Comparison of ENCODE assay signal across 8 mouse cellular contexts in genomic region chr12:99560701-99561332, GRCm38 (mm10). TPM values are rescaled to one million over a fixed set of nuclear protein-coding genes. Genes with fewer than 3 reads are reported as not detected.
DNase-seq lines count a peak whose midpoint lies in the region; ATAC-seq and TF ChIP-seq lines count a peak whose summit lies in the region.

No protein-coding gene starts in this region.

- no peak overlapping the region for H3K9ac ChIP-seq in lung, embryonic 15.5 days
- H3K9ac ChIP-seq in forebrain, embryonic 11.5 days (ENCODE audit: low read length): no peak overlapping the region
- no peak overlapping the region for H3K9ac ChIP-seq in hindbrain, postnatal 0 days (replicated peaks; ENCODE audit: low read length)
- H3K9ac ChIP-seq in liver, embryonic 14.5 days (replicated peaks): no peak overlapping the region

- H3K36me3 ChIP-seq in lung, embryonic 15.5 days: no peaks in the 10 kb centered on the region
- no peaks in the 10 kb centered on the region; the same call in 1 of the 2 replicates for H3K36me3 ChIP-seq in forebrain, embryonic 11.5 days (ENCODE audit: control insufficient read depth, insufficient read depth, low read length)
- H3K36me3 ChIP-seq in hindbrain, postnatal 0 days (ENCODE audit: insufficient read depth, low read length): no peaks in the 10 kb centered on the region
- no peaks in the 10 kb centered on the region for H3K36me3 ChIP-seq in liver, embryonic 14.5 days (replicated peaks; ENCODE audit: control insufficient read depth, insufficient read depth, low read depth)

- H3K4me3 ChIP-seq in lung, embryonic 15.5 days: peak overlapping the region; percentile 96; the same call in 1 of the 2 replicates
- no peak overlapping the region for H3K4me3 ChIP-seq in forebrain, embryonic 11.5 days (ENCODE audit: low read depth, low read length)
- H3K4me3 ChIP-seq in hindbrain, postnatal 0 days (ENCODE audit: low read length): peak overlapping the region; percentile 83; the same call in 1 of the 2 replicates
- H3K4me3 ChIP-seq in liver, embryonic 14.5 days (ENCODE audit: insufficient read depth in 1 of 2, low read depth in 2 of 2, low read length in 2 of 2): peak overlapping the region in 1 of 2 experiments; percentile 8; a peak in 2 of 4 replicates

- no peak for TF ChIP-seq EP300 in liver, embryonic 14.5 days (IDR thresholded peaks at IDR 0.05; ENCODE audit: low read depth)

- WGBS in lung, embryonic 15.5 days: 23% methylated on average over 11 of the region's 11 CpGs
- 67% methylated on average over 11 of the region's 11 CpGs for whole genome bisulfite sequencing in forebrain, embryonic 11.5 days
- 58% methylated on average over 11 of the region's 11 CpGs for WGBS in hindbrain, postnatal 0 days
- 13% methylated on average over 11 of the region's 11 CpGs for WGBS in liver, embryonic 14.5 days (ENCODE audit: insufficient replicate concordance)

- H3K9me3 ChIP-seq in lung, embryonic 15.5 days: no peaks in the 10 kb centered on the region
- H3K9me3 ChIP-seq in forebrain, embryonic 11.5 days (ENCODE audit: control insufficient read depth, low read length): no peaks in the 10 kb centered on the region
- H3K9me3 ChIP-seq in hindbrain, postnatal 0 days (ENCODE audit: low read length): no peaks in the 10 kb centered on the region
- H3K9me3 ChIP-seq in liver, embryonic 14.5 days (ENCODE audit: control insufficient read depth, low read length): no peaks in the 10 kb centered on the region

- peak overlapping the region; percentile 91 for H3K4me2 ChIP-seq in lung, embryonic 15.5 days
- H3K4me2 ChIP-seq in forebrain, embryonic 11.5 days (ENCODE audit: low read depth, low read length, severe bottlenecking): peak overlapping the region; percentile 83; the same call in 1 of the 2 replicates
- peak overlapping the region; percentile 68 for H3K4me2 ChIP-seq in hindbrain, postnatal 0 days (ENCODE audit: low read depth, low read length)
- peak overlapping the region; percentile 68 for H3K4me2 ChIP-seq in liver, embryonic 14.5 days (ENCODE audit: low read depth)

- ATAC-seq in lung, embryonic 15.5 days (ENCODE audit: borderline replicate concordance, extremely low read depth, low FRiP score, low TSS enrichment): no peak
- ATAC-seq in forebrain, embryonic 11.5 days (replicated peaks; ENCODE audit: low FRiP score): no peak
- ATAC-seq in hindbrain, postnatal 0 days: no peak
- no peak for ATAC-seq in liver, embryonic 14.5 days (ENCODE audit: insufficient read depth)

- no peak for TF ChIP-seq CTCF in hindbrain, postnatal 0 days (IDR thresholded peaks at IDR 0.05; ENCODE audit: low read depth)
- no peak for TF ChIP-seq CTCF in liver, embryonic 14.5 days (IDR thresholded peaks at IDR 0.05; ENCODE audit: low read depth)

- H3K4me1 ChIP-seq in lung, embryonic 15.5 days: peaks cover 39% of the 10 kb centered on the region
- peaks cover 10% of the 10 kb centered on the region for H3K4me1 ChIP-seq in forebrain, embryonic 11.5 days (replicated peaks; ENCODE audit: control insufficient read depth, insufficient read depth, low read length)
- peaks cover 15% of the 10 kb centered on the region for H3K4me1 ChIP-seq in hindbrain, postnatal 0 days (ENCODE audit: insufficient read depth, low read length)
- peaks cover 10 to 34% of the 10 kb centered on the region in 2 experiments; a peak in 3 of 4 replicates for H3K4me1 ChIP-seq in liver, embryonic 14.5 days (replicated peaks; ENCODE audit: control insufficient read depth in 2 of 2, insufficient read depth in 2 of 2, low read length in 1 of 2)

- peak overlapping the region; percentile 94 for H3K27ac ChIP-seq in lung, embryonic 15.5 days
- H3K27ac ChIP-seq in forebrain, embryonic 11.5 days (ENCODE audit: low read depth, low read length): no peak overlapping the region
- H3K27ac ChIP-seq in hindbrain, postnatal 0 days: peak overlapping the region; percentile 0; the same call in 1 of the 2 replicates
- no peak overlapping the region for H3K27ac ChIP-seq in liver, embryonic 14.5 days

- DNase-seq in lung, postnatal 14 days: no peak
- DNase-seq in forebrain, embryonic 11.5 days (ENCODE audit: low spot score): no peak
- no peak for DNase-seq in hindbrain, postnatal 0 days (ENCODE audit: low spot score)
- DNase-seq in liver, embryonic 14.5 days (ENCODE audit: low read depth in 3 of 3, low spot score in 3 of 3): no peak
- DNase-seq in thymus, postnatal 4 days: peak; percentile 40
- DNase-seq in embryo, embryonic 9.5 days (ENCODE audit: extremely low spot score): no peak
- no peak for DNase-seq in T-cell, adult 2 months (ENCODE audit: low spot score)

- 0 out of 2 replicates have a peak, but pooled peaks cover 3% of the 10 kb centered on the region for H3K27me3 ChIP-seq in lung, embryonic 15.5 days
- no peaks in the 10 kb centered on the region for H3K27me3 ChIP-seq in forebrain, embryonic 11.5 days (ENCODE audit: control insufficient read depth, insufficient read depth, low read length)
- H3K27me3 ChIP-seq in hindbrain, postnatal 0 days (ENCODE audit: insufficient read depth, low read length): no peaks in the 10 kb centered on the region
- no peaks in the 10 kb centered on the region for H3K27me3 ChIP-seq in liver, embryonic 14.5 days (ENCODE audit: control insufficient read depth, insufficient read depth, low read length)

RNA-seq across cellular contexts. Expression of gene Foxn3, which starts 2.6 kb away (rescaled TPM):
- 60.9 and 63.5 TPM in 2 replicates for polyA plus RNA-seq in lung, embryonic 15.5 days (2015; fragmentation: Nextera tagmentation; extraction: Ambion mirVana)
- 87.3 and 91.9 TPM in 2 replicates for polyA plus RNA-seq in forebrain, embryonic 11.5 days (2014; fragmentation: Nextera tagmentation; extraction: Ambion mirVana)
- 40.6 and 50.4 TPM in 2 replicates for total RNA-seq in hindbrain, postnatal 0 days (2014; rRNA removed)
- polyA plus RNA-seq in hindbrain, postnatal 0 days (2015; fragmentation: Nextera tagmentation; extraction: Ambion mirVana): 69.0 and 70.5 TPM in 2 replicates
- polyA plus RNA-seq in liver, embryonic 14.5 days (2012; rRNA removed): 2.2 and 2.7 TPM in 2 replicates
- 13.6 and 17.2 TPM in 2 replicates for polyA plus RNA-seq in liver, embryonic 14.5 days (2014; fragmentation: Nextera tagmentation; extraction: Ambion mirVana)

Comparison
In these comparisons a context has a peak if more than half of its experiments do, and no peak if none do; other contexts are left out.
1. H3K27ac ChIP-seq: peak in lung, embryonic 15.5 days (single experiment) and hindbrain, postnatal 0 days (single experiment); none in forebrain, embryonic 11.5 days (single experiment) and liver, embryonic 14.5 days (single experiment).
2. Peak in every context shown above with its lines, with median percentiles within 50 percentile points of each other: H3K4me2 ChIP-seq.